Mouse (Mus musculus) fibroblast of lung, adult 2 months (primary cell): ENCODE data around the gene Rab5if.
"Not testable (repeated sequence)": the region's sequence is repeated elsewhere in the genome, so short reads cannot be mapped to it uniquely, and the experiment has no call there.

Source experiments
- DNase-seq: peaks from one replicate; pipeline ENCODE4 v3.0.0-alpha.2; 2011; ENCODE audit warnings: low read depth

Gene Rab5if

DNA sequence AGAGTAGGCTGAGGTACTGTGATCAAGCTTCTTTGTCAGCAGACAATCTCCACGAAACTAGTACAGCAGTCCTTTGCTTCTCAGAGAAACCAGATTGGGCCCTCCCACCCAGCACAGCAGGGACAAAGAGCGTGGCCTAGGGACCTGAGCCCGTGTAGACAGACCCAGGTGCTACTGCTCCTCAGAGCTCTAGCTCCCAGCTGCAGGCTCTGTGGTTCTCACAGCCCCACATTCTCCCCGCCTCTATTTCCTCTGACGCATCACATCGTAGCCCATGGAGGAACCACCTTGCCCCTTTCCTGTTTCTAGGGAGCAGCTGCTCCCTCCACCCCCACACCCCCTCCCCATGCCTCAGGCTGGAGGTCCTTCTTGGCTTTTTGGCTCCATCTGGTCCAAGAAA, 24.1 kb downstream of the Rab5if start, which contains the start of gene Sla2:
Gene Sla2 (minus strand): TSS at position 176 of the 400 bp plus-strand sequence.
- no peak for DNase-seq

DNA sequence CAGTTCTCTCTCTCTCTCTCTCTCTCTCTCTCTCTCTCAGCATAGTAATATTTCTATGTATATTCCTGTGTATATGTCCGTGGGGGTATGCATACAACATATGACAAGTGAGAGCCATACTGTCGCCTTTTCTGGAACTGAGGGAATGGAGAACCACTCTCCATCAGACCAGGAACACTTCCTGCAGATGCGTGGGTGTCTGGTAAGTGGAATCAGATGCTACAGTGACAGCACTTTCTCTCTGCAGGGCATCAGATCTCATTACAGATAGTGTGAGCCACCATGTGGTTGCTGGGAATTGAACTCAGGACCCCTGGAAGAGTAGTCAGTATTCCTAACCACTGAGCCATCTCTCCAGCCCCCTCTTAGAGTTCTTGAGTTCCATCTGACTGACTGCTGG, 25.6 kb downstream of the Rab5if start:
- DNase-seq = no peak

- no peak for DNase-seq
Observed at GRCm38 (mm10) chr2:156892240-156892639, 29.3 kb downstream of the Rab5if start.

DNA sequence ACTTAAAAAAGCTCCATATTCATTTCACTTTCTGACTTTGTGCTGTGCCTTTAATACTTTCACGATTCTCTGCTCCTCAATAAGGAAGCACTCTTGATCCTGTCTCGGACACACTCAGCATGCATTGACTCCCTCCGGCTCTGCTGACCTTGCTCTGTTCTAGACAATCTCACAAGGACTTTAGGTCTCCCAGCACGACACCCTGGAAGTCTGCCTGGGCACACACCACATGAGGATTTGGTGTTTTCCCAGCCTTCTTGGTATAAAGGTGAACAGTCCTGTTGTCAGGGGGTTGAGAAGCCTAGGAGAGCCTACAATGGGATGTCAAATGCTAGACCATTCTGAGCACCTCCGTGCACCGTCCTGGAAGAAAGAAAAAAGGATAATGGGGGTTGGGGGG, 29.9 kb downstream of the Rab5if start:
- no peak for DNase-seq

GRCm38 (mm10) chr2:156894496-156895265, 31.8 kb downstream of the Rab5if start:
- no peak for DNase-seq

- no peak for DNase-seq
Observed at GRCm38 (mm10) chr2:156896384-156896914, 33.5 kb downstream of the Rab5if start.

GRCm38 (mm10) chr2:156897034-156897433, 34.1 kb downstream of the Rab5if start:
- no peak for DNase-seq

GRCm38 (mm10) chr2:156898374-156898773, 35.4 kb downstream of the Rab5if start:
- no peak for DNase-seq

DNA sequence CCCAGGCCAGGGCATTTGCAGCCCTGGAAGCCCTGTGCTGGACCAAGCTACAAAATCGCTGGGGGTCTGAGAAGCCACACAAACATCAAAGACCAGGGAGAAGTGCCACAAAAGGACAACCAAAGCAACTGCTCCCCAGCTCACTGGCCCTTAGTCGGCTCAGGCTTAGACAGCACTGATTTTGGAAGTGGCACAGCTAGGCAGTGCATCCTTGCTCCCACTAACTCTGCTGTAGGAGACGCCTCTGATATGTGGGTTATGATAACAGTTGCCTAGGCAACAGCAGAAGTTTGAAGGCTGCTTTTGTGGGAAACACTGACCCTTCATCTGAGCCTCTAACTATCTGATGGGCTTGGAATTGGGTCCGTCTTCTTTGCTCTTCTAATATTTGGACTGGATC, 36.3 kb downstream of the Rab5if start:
- no peak for DNase-seq

- no peak for DNase-seq
Observed at GRCm38 (mm10) chr2:156901344-156901743, 38.4 kb downstream of the Rab5if start.

GRCm38 (mm10) chr2:156901883-156902282, 39.0 kb downstream of the Rab5if start:
- no peak for DNase-seq

- DNase-seq = not testable (repeated sequence)
Observed at GRCm38 (mm10) chr2:156902411-156902810, 39.5 kb downstream of the Rab5if start.

DNA sequence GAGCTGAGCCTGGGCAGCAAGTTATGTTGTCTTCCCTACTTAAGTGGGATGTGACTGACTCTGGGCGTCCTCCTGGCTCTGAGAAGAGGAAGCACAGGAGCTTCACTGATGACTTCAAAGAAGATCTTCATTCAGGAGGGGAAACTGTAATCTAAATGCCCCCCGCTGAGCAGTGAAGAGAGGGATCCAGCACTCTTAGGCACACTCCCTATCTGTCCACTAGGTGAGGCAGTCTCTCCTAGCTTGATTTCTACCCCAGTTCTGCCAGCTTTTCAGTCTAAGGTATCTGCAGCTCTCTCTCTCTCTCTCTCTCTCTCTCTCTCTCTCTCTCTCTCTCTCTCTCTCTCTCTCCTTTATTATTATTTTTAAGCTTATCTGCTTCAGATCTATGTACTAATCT, 40.4 kb downstream of the Rab5if start:
- DNase-seq = no peak

DNA sequence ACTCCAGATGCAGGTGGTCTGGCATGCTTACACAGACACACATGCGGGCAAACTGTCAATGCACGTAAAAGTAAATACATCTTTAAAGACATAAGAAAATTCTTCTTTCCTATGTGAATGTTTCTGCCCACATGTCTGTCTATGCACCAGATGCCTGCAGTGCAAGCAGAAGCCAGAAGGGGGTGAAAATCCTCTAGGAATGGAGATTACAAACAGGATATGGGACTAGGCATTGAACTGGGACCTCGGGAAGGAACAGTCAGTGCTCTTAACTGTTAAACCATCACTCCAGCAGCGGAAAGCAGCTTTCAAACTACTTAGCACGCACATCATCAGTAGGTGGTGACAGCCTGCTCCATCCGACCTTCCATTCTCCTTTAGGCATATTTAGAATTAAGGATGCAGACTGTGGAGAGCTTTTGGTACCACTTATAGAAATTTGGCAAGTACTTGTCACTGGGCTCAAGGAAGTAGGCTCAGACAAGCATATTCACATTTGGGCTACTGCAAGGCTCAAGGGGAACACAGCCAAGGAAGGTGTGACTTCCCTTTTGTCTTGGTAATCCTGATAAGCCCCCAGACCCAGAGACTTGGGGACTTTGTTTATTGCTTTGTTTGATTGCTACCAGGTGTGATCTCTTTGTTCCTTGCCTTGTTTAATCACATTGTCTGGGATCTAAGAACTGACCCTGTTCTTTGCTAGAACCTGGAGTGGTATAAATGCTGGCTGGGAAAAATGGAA, 42.2 kb downstream of the Rab5if start:
- DNase-seq = peak; percentile 43

DNA sequence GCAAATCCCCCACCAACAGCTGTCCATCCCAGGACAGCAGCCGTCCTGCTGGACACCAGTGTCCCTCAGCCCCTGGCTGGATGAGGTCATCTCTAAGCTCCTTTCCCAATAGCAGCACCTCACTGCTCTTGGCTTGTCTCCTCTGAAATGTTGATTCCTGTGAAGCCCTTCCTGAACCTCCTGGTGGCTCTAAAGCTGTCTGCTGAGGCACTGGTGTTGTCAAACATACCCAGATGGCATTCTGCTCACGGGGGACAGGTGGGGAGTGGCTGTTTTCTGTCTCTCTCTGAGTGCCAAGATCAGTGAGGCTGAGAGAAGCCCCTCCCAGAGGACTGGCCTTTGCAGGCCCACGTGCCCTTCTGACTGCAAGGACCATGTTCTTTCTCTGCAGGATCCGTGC, 43.0 kb downstream of the Rab5if start:
- DNase-seq = not testable (repeated sequence)

GRCm38 (mm10) chr2:156913191-156913590, 50.3 kb downstream of the Rab5if start:
- no peak for DNase-seq

GRCm38 (mm10) chr2:156915559-156915958, 52.6 kb downstream of the Rab5if start:
- DNase-seq = peak; percentile 20

DNA sequence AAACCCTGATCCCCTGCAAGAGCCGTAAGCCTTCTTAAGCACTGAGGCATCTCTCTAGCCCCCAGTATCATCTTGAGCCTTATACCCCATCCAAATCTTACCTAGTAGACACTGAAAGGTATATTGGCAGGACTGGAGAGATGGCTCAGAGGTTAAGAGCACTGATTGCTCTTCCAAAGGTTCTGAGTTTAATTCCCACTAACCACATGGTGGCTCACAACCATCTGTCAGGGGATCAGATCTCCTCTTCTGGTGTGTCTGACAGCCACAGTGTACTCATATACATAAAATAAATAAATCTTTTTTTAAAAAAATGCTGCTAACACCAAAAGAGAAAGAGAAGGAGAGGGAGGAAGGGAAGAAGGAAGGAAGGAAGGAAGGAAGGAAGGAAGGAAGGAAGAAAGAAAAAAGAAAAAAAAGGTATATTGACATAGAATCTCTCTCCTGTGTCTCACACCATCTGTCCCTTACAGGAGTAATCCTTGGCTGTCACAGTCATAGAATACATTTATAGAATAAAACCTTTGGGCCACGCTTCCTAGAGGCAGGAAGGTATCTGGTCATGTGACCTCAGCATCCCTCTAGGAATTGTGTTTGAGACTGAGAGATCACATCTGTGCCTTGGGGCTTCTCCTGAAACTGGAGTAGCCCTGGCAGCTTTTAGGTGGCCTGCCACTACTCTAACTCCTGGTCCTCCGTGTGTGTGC, 53.6 kb downstream of the Rab5if start:
- no peak for DNase-seq

DNA sequence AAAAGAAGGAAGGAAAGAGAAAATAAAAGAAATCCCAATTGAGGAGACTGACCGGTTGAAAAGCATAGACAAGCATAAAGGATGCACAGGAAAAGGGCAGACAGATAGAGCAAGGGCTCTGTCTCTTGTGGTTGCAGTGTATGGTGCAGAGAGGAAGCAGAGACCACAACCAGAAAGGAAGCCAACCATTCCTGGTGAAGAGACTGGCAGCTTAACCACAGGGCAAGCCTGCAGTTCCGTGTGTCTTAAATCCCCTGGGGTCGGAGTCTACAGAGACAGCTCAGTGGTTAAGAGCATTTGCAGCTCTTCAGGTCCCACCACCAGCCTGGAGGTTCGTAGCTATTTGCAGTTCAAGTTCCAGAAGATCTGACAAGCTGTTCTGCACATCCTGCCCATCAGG, 55.6 kb downstream of the Rab5if start:
- no peak for DNase-seq

GRCm38 (mm10) chr2:156919191-156919590, 56.3 kb downstream of the Rab5if start:
- DNase-seq = not testable (repeated sequence)

DNA sequence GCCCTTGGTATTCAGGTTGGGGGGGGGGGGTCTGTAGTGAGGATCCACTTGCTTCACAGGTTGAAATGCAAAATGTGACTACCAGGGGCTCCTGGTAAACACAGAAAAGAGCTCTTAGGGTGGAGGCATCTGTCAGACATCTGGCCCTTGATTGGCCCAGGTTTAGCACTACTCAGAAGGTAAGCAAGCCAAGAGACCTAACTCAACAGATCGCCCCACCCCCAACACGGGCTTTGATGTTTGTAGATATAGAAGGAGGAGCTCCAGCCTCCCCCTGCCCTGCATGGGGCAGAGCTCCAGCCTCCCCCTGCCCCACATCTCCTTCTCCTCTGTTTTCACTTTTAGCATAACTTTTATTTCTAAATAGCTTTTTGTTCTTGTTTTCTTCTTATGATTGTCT, 56.9 kb downstream of the Rab5if start:
- DNase-seq = no peak

DNA sequence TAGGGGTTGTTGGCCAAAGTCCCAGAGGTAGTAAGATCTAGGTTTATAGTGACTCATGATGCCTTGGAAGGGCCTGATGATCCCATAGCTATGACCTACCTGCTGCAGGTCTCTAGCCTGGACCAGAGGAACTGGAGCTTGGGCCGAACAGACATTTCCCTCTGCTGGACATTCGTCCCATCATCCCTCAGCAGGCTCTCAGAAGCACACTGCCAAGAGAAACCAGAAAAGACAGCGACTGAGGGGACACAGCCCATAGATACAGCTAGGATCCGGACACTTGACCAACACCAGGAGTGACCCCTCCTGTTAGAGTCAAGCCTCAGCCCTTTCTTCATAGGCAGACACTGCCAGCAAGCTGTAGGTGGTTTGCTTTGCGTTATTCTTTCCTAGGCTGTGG, 60.1 kb downstream of the Rab5if start:
- no peak for DNase-seq
